Mouse (Mus musculus) layer of hippocampus, adult 9-11 months (tissue): ENCODE measurements around the gene Ift43.

Experiments
- DNase-seq: peaks from one replicate; pipeline ENCODE4 v3.0.0; 2022

Ift43 gene

DNA sequence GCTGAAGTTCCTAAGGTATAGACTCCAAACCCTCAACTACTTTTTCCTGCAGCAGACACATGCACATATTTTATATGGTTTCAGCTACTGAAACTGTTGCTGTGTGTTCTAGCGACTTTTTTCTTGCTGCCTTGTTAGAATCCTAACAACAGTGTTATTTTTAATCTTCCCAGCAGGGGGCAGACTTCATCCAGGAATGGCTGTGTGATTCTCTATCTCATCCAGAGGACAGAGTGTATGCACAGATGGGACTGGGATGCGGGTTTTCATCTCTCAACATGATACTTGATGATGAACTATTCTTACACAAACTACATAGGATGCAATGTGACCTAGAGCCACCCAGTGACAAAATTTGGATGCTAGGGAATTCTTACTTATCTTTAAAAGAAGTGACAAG, 50.5 kb downstream of the Ift43 start:
- DNase-seq = peak; percentile 77

DNA sequence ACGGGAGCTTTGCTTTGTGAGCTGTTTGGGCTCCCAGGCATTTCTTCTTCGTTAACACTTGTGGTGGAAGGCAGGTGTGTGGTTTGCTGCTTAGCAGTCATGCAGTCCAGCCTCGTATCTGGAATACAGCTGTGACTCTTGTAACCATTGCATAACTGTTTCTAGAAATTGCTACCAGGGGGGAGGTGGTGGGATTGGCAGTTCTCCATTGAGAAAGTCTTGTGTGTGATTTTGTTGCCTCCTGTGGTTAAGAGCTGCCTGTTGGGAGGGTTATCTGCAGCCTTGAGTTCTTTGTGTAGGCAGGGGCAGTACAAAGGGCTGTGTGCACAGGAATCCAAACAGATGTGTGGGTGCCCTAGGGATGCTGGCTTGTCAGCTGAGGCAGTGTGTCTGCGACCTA, 53.4 kb downstream of the Ift43 start:
- DNase-seq = no peak

DNA sequence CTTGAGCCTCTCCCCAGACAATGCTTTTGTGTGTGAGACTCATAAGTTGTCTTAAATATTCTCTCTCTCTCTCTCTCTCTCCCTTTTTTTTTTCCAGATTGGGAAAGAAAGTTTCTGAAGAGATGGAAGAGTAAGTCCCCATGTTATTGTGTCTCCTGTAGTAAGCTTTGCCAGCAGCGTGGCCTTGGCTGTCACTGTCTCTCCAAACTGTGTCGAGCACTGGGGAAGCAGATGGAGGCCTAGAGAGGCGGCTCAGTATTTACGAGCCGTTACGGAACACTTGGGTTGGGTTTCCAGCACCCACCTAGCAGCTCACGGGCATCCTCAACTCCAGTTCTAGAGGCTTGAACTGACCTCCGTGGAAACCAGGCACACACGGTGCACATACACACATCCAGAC, 56.4 kb downstream of the Ift43 start:
- DNase-seq = no peak

DNA sequence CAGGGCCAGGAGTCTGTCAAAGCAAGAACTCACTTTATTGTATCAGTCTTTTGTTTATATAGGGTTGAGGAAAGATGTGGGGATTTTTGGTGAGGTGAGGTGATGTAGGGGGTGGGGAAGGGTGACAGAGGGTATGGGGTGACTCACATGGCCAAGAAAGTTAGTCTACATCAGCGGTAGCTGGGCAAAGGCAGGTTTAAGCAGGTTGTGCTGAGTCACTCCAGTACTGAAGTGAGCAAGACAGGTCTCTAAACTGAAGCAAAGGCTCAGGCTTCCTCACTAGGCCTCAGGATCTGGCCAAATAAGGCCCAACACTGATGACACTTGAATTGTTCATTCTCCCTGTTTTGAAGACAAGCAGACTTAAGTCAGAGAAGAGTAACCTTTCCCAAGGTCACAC, 60.0 kb downstream of the Ift43 start:
- no peak for DNase-seq

DNA sequence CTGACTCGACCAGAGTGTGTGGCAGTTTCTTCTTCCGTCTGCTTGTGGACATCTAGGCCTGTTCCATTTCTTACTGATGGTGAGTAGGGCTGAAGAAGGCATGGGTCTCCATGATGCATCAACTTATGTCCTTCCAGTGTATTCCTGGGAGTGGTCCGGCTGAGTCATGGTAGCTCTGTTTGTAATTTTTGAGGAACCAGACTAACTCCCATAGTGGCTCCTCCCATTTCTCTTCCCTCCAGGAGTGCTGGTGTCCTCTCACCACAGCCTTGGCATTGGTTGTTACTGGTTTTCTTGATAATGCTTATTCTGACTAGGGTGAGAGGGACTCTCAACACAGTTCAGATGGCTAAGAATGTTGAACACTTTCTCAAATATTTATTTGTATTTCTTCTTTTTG, 63.9 kb downstream of the Ift43 start:
- no peak for DNase-seq

DNA sequence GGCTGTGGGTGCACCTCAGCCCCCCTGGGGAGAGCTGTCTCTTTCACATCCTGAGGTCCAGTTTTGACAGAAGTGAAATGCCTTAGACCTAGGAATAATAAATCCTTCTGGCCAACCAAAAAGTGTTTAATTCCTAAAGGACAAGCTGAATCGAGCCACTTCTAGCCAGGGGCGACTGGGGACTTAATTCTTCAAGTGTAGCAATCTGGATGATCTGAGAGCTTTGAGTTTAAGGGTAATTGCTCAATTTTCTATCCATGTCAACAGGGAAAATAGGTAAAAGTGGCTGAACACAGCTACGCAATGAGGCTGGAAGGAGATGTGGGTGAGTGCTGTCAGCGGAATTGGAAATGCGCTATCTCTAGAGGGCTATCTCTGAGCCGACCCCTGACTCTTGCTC, 65.9 kb downstream of the Ift43 start:
- DNase-seq = no peak

DNA sequence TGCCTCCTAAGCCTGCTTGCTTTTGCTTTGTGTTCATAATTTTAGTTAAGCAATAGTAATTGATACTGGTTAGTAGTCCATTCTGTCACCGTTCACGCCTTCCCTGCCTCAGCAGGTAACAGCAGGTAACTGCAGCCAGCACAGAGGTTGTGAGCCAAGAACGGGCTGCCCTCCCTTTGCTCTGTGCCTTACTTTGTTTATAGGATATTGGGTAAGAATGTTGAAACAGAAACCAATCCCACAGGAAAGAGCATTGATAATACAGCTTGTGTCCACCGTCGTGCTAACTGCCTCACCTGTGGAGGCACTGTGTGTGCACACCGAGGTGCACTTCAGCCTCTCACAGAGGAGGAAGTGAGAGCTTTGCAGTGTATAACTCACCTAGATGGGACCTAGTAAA, 66.7 kb downstream of the Ift43 start:
- no peak for DNase-seq

DNA sequence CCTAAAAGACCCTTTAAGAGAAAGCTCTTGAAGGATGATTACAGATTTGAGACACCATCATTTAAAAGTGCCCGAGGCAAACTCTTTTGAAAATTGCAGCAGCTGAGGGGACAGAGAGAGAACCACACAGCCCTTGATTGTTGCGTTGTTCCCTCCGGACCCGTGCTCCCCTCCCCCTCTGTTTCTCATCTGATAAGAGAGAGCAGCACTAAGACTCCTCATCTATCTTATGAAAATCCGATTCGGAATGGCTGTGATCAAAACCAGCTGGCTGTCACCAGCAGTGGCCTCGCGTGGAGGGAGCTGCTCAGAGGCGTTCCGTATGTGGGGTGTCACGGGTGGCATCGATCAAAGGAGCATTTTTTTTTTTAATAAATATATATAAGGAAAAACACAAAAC, 69.6 kb downstream of the Ift43 start:
- no peak for DNase-seq

DNA sequence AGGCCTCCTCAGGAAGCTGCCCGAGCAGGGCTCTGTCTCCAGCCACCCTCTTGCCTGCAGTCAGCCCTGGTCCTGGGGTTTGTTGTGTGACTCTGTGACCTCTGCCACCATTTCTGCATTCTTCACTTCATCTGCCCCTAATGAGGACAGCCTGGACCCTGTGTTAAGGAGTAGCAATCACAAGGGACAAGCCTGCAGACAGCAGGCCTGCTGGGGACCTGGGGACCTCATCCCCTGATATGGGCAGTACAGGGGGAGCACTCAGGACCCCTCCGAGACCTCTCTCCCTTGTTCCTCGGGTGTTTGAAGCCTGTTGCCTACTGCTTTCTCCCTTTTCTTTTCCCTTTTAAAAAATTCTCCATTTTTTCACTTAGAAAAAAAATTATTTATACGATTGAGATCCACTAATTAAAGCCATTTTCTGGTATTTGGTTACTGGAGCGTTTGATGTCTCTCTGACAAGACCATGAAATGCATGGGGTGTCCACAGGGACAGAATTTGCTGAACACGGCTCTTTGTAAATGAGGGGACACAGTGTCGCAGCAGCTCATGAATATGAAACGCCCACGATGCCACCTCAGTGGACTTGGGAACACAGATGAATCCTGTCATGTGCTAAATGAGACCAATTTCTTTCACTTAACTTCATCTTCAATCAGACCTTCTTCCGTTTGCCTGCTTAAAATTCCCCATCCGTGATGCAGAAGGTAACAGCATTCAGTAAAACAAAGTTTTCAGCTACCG, 71.0 kb downstream of the Ift43 start:
- DNase-seq = no peak

DNA sequence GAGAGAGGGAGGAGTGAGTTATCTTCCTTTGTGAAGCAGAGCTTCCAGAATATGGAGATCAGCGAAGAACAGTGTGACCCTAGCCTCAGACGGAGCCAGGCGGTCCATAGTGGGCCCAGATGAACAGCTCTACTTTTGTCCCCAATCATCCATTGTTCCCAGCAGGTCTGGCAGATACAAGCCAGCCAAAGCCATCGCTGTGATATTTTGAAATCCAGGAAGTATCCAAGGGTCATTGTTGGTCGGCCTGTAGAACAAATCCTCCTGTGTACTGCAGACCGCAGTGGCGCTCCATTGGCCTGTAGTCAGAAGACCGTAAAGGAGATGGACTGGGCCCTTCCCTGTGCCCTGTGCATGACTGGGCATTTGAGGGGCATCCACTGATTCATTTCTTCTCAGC, 72.8 kb downstream of the Ift43 start:
- peak; percentile 80 for DNase-seq

DNA sequence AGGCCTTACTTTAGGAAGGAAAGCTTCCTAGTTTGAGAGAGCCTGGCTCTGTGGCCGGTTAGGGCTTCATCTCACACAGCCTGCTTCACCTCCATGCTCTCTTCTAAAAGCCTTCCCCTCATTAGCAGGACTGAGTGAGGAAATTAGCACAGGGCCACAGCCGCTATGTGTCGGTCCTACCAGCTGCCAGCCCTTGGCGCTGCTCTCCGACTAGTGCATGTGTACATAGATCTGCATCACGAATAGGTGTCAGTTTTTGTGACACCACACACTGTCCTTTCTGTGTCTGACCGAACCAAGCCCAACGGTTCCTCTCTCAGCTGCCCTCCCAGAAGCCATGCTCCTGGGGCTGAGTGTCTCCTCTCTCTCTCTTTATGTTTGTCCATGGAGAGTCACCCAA, 74.8 kb downstream of the Ift43 start:
- DNase-seq = no peak

DNA sequence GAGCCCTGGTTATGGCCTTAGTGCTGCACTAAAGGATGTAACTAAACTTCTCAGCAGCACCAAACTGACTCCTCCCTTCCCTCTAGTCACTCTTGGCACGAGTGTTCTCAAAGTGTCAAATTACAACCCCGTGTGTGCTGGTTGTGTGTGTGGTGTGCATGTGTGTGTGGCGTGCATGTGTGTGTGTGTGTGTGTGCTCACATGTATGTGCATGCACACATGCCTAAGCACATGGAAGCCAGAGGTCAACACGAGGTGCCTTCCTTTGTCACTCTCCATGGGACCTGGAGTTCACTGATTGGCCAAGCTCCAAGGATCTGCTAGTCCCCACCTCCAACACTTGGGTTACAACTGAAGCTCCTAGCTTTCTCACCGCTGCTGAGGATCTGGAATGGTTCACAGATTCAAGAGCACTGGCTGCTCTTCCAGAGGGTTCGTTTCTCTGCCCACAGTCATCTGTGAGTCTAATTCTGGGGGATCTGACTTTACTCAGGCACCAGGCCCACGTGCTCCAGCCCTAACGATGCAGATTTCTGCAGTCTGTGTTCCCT, 75.6 kb downstream of the Ift43 start:
- peak; percentile 73 for DNase-seq

DNA sequence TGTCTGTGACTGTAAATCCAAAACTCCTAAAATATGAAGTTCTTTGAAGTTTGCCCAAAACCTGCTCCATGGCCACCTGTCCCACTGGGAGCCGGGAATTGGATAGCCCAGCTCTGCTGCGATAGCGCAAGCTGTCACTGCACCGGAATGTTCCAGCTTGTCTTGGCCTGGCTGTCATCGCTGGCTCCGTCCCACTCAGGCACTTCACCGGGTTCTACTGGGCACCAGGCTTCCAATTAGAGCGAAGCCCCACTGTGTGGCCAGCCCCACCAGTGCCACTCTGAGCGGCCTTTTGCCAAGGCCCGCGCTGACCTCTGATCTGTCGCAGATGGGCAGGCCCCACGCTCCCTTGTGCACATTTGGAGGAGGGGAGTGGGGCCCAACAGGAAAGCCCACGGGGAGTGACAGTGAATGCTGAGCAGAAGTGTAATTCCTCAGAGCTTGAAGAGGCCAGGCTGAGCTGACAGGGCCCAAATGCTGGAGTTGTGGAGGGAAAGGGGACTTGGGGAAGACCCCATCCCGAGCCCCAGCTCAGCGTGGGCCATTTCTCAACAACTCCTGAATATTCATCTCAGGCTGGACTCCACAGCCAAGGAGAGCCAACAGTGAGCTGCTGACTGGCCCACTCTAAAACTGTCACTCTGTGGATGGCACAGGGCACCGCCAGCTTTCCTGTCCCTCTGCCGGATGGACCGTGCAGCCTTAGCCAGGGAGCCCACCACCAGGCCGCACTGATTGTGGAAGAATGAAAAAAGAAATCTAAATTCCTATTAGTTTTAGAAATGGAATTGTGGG, 76.5 kb downstream of the Ift43 start:
- peak; percentile 89 for DNase-seq

DNA sequence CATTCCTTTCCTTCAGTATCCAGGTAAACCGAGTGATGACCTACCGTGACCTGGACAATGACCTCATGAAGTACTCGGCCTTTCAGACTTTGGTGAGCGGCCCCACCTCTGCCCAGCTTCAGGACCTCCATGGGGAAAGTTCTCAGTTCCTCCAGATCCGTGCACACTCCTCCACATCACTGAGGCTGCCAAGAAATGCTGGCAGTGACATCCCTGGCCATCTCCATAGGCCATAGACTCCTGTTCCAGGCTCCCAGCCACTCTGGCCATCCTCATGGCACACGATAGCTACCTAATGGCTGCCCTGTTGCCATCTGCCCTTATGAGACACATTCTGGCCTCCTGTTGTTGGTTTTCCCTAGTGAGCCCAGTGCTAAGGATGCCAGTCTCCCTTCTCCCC, 79.1 kb downstream of the Ift43 start:
- DNase-seq = no peak

DNA sequence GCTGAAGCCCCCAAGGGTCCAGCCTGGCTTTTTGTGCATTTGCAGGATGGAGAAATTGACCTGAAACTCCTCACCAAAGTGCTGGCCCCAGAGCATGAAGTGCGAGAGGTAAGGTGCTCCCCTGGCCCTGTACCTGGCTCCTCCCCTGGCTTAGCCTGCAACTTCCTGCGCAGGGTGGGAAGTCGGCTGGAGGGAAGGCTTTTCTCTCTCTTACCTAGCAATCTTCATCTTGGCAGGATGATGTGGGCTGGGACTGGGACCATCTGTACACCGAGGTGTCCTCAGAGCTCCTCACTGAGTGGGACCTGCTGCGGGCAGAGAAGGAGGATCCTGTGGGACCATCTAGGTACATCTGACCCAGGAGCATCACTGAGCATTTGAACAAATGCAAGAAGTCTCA, 79.6 kb downstream of the Ift43 start:
- DNase-seq = no peak

DNA sequence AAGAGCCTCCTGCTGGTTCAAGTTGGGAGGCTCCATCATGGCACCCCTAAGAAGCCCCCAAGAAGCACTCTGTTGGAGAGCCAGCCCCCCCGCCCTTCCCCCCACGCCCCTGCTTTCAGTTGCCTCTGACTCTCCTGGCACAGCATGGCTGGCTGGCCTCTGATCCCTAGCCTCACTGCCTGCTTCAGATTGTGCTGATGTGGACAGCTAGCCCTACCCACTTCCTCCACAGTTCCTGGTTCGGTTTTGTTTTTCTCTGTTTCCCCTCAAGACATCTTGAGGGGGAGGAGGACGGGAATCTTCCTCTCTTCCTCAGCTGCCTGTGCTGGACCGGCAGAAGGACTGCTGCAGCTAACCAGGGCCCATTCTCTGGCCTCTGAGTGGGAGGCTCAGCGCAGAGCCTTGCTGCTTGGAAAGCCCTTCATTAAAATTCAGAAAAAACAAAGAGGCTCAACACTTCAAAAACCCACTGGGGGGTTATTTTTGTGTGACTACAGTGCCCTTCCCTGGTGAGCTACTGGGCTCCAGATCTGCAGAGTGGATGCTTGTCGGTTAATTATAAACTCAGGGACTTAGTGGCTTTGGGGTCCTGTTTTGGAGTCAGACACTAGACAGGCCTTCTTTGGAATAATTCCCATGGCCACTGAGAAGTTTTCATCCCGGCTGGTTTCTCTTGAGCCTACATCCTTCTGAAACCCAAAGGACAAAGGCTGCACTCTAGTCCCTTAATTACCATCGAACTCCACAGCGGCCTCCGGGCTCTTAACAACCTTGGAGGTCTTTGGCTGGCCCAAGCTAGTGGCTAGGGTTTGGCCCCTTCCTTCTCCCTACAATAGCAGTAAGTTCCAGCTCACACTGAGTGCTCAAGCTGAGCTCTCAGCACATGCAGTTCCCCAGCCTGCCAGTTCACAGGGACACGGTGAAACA, 80.8 kb downstream of the Ift43 start:
- no peak for DNase-seq

DNA sequence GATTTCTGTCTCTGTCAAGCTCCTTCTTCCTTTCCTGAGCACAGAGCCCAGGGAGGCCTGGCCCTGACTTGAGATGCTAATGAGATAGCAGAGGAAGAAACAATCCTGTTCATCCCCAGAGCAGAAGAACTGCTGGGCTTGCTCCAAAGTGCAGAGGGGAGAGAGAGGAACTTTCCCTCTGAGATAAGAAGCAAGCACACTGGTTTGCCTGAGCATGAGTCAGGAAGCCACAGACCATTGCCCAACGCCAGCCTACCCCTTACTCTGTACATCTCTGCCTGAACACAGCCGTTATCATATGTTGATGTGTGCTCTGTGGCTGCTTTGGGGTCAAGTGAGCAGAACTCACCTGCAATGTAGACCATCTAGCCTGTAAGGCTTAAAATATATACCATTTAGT, 83.9 kb downstream of the Ift43 start:
- no peak for DNase-seq

DNA sequence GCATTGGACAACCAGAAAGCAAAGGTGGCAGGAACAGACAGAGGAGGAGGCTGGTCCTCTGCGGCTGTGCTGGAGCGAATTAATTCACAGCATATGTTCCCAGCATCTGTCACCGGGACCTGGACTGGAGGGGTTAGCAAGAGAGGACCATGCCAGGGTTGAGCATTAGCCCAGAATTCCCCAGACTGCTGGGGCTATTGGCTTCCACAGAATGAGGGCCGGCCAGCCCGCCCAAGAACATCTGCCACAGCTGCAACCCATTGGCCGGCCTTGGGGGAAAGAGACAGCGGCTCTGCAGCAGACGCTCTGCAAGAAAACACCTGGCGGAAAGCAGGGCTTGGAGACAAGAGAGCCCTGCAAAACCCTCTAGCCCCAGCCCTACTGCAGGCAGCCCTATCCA, 84.7 kb downstream of the Ift43 start:
- DNase-seq = no peak

DNA sequence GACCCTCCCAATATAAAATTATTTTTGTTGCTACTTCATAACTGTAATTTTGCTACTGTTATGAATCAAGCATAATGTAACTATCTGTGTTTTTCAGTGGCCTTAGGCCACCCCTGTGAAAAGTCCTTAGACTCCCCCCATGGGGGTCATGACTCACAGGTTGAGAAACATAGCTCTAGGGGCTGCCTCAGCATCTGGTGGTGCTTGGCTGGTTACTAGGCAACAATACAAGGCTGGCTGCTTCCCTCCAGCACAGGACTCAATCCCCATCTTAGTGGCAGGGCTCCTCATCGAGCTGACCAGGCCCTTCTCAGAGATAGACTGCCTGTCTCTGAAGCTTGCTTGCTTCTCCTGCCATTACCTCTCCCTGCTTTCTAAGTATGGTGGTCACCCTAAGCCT, 86.4 kb downstream of the Ift43 start:
- DNase-seq = no peak

DNA sequence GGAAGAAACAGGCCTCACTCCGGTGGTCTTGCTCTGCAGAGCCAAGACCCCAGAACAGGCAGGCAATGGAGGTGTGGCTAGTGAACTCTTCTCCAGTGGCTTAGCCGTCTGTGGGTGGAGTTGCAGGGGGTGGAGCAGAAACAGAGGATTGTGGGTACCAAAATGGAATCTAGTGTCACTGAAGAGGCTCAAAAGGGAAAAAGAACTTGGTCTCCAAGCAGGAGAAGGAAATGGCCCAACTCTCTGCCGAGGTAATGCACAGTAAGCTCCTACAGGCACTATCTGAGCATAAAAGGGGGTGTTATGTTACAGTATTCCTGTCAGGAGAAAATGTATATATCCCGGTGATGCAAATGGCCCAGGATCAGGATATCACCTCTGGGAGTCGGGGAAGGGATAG, 86.9 kb downstream of the Ift43 start:
- no peak for DNase-seq

DNA sequence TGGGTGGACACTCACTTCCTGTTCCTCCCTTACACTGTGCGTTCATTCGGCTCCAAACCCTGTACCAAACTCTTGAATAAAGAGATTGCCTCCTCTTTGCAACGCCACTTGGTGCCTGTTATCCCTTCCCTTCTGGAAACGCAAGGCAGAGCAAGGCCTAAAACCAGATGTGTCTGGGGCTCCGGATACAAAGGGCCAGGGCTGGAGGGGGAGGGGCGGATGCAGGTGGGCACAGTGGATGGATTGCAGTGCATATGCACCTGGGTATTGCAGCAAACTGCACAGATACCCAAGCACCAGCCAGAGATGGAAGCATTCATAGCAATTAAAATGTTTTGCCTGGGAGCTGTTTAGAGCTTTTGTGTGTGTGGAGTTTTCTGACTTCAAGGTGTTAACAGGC, 91.0 kb downstream of the Ift43 start:
- DNase-seq = no peak

DNA sequence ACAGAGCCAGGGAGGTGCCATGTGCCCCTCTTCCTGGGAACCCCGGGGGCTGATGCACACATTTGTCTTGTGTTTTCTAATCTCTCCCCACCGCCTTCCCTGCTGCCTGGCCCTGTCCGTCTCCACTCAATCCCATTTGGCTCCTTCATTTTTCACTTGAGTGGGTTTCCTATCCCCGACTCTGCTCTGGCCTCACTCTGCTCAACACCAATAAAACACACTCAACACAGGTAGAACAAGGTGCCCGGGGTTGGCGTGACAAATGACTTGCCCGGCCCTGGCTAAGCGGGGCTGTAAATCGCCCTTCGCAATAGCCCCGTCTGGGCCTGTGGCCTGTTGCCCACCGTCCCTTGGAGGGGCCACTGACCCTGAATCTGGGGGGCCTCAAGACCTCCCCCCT, 92.0 kb downstream of the Ift43 start:
- no peak for DNase-seq

DNA sequence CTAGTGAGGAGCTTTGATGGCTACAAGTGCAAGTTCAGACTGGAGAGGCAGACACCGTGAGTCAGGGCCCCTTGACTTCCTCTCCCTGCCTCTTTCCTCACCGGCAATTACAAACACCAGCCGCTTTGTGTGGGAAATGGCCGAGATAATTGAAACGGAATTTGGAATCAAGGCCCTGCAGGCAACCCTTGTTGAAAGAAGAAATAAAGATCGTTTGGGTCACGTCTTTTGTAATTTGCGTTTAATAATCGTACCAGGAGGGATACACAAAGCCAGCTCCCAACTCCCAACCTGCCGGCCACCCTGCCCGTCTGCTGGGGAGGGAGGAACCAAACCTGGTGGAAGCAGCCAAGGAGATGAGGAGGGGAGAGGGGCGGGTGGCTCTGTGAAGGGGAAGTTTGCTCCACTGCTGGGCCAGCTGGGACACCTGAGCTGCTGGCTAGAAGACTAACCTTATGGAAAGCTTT, 93.2 kb downstream of the Ift43 start:
- DNase-seq = no peak
